Mouse (Mus musculus): ENCODE data around the gene Adgrv1. TPM values are rescaled to one million over a fixed set of nuclear protein-coding genes. Genes with fewer than 3 reads are reported as not detected.
A peak's percentile ranks its signal among the peaks of the same experiment; 100 is the strongest.

The Adgrv1 gene
- polyA plus RNA-seq, 1 experiment from 2014 or later, result not detected

DNA sequence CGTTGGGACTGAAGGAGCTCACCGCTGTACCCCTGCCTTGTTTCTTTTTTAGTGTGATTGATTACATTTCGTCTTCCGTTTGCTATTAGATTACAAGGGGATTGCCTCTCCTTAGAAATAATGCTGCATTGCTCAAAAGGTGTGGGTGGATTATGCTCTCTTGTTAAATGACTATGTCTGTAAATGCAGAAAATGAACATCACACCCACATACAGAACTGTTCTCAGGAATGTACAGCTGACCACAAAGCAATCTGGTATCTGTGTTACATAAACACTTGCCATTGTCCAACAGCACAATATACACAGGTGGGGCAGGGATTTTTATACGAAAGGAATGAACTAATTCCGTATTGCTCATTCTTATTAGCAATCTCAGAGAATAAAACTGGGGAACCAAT, 465.5 kb downstream of the Adgrv1 start:
- H3K27ac ChIP-seq, result no peak overlapping the region
- H3K4me3 ChIP-seq (ENCODE audit: inconsistent target), result no peak overlapping the region
- no peaks in the 10 kb centered on the region for H3K79me2 ChIP-seq (ENCODE audit: inconsistent target)
- 86% methylated on average over 6 of the region's 6 CpGs for WGBS (ENCODE audit: missing documents)
- no peaks in the 10 kb centered on the region for H3K36me3 ChIP-seq (ENCODE audit: inconsistent target)

DNA sequence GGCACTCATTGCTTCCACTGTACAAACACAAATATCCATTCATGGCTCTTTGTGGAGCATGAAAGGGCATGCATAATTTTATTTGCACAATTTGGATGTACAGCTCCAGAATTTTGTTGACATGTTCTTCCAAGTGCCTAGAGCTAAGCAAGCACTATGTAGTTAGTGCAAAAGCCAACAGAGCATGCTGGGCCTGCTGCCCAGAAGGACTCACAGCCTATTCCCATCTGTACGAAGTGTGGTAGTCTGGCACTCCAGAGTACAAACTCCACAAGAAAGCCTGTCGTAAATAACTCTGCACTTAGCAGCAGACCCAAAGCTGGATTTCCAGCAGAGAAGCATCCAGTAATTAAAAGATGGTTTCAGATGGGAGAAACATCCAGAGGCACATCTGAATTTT, 473.1 kb downstream of the Adgrv1 start:
- no peak overlapping the region for H3K4me3 ChIP-seq (ENCODE audit: inconsistent target)
- H3K79me2 ChIP-seq (ENCODE audit: inconsistent target), result no peaks in the 10 kb centered on the region
- WGBS (ENCODE audit: missing documents), result 96% methylated on average over 2 of the region's 2 CpGs
- H3K27ac ChIP-seq, result no peak overlapping the region
- no peaks in the 10 kb centered on the region for H3K36me3 ChIP-seq (ENCODE audit: inconsistent target)

DNA sequence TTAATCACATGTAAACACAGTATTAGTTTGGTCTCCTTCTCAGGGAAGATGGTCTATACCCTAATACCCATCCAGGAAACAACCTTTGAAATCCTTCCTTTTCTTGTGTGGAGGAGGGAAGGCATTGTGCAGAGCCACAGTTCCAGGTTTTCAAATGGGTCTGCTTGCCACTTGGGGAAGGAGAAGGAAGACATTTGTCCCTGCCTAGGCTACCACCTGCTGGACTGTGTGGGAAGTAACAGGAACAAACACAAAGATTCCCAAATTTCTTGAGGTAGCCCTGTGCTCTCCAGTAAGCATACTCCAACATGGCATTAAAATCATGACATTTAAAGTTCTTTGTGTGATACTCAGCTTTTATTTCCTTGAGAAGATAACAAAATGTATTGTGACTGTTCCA, 477.6 kb downstream of the Adgrv1 start:
- Histone ChIP-seq H3K4me3 (ENCODE audit: inconsistent target) (no peak overlapping the region), H3K36me3 (ENCODE audit: inconsistent target) (no peaks in the 10 kb centered on the region), H3K79me2 (ENCODE audit: inconsistent target) (no peaks in the 10 kb centered on the region), H3K27ac (no peak overlapping the region)

DNA sequence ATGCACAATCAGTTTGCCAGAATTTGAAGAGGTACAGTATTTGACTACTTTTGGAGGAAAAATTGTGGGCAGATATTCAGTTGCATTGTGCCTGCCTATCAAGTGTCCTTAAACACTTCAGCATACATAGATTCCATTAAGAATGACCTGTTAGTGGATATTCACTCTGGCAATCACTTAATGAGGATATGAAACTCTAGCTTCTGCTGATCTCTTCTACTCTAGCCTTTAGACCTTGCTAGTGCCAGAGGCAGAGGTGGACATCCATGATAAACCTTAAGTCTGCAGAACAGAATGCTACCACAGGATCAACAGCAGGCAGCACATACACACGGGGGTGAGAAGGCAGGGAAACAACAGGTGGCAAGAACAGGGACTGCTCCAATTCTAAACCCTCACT, 488.5 kb downstream of the Adgrv1 start:
- H3K27ac ChIP-seq, result no peak overlapping the region
- H3K36me3 ChIP-seq (ENCODE audit: inconsistent target), result no peaks in the 10 kb centered on the region
- H3K4me3 ChIP-seq (ENCODE audit: inconsistent target), result no peak overlapping the region
- WGBS (ENCODE audit: missing documents), result 87% methylated on average over 1 of the region's 1 CpGs
- H3K79me2 ChIP-seq (ENCODE audit: inconsistent target), result no peaks in the 10 kb centered on the region

DNA sequence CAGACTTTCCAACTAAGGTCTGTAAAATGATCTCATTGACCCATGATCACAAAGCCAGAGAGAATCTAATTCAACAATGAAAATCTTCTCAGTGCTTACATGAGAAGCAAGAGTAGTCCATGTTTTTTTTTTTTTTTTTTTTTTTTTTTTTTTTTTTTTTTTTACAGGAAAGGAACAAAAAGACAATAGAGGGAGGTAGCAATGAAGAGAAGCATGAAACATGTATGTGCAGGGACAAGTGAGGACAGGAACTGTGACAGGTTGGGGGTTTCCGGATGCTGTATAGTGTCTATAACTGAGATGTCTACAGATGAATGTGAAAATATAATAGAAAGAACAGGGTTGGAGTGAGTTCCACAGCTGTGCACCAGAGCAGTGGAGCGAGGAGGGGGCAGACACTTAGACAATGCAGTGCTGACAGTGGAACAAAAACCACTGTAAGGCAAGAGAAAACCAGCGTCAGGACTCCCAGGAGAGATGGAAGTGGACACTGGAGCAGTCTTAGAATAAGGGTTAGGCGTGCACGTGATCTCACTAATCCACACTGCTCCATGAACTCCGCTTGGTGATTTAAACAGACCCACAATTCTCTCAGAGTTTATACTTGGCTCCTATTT, 490.6 kb downstream of the Adgrv1 start:
- 97% methylated on average over 6 of the region's 6 CpGs for WGBS (ENCODE audit: missing documents)
- H3K4me3 ChIP-seq (ENCODE audit: inconsistent target), result no peak overlapping the region
- no peaks in the 10 kb centered on the region for H3K79me2 ChIP-seq (ENCODE audit: inconsistent target)

DNA sequence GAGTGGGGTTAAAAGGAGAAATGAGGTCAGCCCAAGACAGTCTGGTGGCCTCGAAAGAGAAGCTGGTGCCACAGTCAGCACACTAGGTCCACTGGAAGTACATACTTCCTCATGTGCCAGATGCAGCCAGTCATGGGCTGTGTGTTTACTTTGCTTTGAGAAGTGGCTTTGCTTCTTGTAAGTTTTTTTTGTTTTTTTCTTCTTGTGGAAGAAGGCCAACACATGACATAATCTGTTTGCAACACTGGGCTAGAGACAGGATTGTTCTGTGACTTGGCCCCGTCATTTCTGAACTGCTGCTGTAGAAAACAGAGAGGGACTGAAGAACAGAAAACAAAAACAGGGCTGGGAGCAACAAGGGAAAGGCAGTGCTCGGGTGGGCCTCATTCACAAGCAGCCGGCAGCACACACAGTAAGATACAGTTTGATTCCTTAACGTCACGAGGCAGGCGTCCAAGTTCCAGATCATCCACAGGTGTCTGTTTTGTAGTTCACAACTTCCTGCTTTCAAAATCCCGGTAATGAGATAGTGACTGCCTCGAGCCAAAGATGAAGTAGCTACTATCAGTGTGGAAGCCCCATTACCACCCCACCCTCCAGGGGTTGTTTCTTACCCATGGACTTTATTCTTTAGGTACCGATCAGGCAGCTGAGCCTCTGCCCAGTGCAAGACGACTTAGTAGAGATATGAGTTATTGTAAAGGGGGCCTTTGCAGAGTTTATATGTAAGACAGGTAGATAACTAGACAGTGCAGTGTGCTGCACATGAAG, 496.1 kb downstream of the Adgrv1 start:
- H3K36me3 ChIP-seq (ENCODE audit: inconsistent target), result no peaks in the 10 kb centered on the region
- peak overlapping the region; percentile 64 for H3K27ac ChIP-seq
- H3K79me2 ChIP-seq (ENCODE audit: inconsistent target), result no peaks in the 10 kb centered on the region
- no peak overlapping the region for H3K4me3 ChIP-seq (ENCODE audit: inconsistent target)
- WGBS (ENCODE audit: missing documents), result 23% methylated on average over 10 of the region's 11 CpGs

More for the DNA sequence above, 490.6 kb downstream of the Adgrv1 start:
- Histone ChIP-seq H3K27ac (no peak overlapping the region), H3K36me3 (ENCODE audit: inconsistent target) (no peaks in the 10 kb centered on the region)

DNA sequence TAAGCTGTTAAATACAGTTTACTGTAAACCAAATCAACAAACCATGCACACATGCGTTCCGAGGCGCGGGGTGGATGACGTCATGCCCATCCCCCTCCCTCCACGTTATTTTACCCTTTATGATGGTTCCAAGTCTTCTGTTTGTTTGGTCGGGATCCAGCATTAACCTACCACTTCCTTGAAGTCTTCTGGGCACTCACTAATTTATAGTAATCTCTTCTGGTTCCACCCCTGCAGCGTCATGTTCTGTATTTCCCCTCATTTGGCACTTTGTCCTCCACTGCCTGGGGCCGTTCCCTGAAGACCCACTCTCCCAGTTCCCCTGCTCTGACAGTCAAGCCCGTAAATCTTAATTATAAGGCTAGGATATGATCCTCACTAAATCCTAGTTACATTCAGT, 497.0 kb downstream of the Adgrv1 start:
- 68% methylated on average over 10 of the region's 10 CpGs for WGBS (ENCODE audit: missing documents)
- Histone ChIP-seq H3K27ac (peak overlapping the region; percentile 64), H3K4me3 (ENCODE audit: inconsistent target) (no peak overlapping the region)

DNA sequence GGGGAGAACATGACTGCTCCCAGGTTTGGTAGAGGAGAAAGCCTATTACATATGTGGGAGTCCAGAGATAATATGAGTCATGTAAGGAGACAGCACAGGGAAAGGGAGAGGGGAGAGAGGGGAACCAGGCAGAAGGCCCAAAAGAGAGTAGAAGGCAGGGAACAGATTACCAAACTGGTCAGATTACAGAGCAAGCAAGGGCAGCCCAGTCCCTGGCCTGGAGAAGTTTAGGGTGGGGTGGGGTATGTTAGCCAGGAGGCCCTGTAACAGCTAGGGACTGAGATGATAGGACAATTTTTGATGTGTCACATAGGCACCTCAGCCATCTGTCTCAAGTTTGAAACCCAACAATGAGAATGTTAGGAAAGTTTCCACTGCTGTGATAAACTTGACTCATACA, 498.5 kb downstream of the Adgrv1 start:
- Histone ChIP-seq H3K4me3 (ENCODE audit: inconsistent target) (no peak overlapping the region), H3K27ac (peak overlapping the region; percentile 79), H3K36me3 (ENCODE audit: inconsistent target) (no peaks in the 10 kb centered on the region), H3K79me2 (ENCODE audit: inconsistent target) (no peaks in the 10 kb centered on the region)

More for the DNA sequence above, 497.0 kb downstream of the Adgrv1 start:
- H3K36me3 ChIP-seq (ENCODE audit: inconsistent target), result no peaks in the 10 kb centered on the region
- H3K79me2 ChIP-seq (ENCODE audit: inconsistent target), result no peaks in the 10 kb centered on the region

DNA sequence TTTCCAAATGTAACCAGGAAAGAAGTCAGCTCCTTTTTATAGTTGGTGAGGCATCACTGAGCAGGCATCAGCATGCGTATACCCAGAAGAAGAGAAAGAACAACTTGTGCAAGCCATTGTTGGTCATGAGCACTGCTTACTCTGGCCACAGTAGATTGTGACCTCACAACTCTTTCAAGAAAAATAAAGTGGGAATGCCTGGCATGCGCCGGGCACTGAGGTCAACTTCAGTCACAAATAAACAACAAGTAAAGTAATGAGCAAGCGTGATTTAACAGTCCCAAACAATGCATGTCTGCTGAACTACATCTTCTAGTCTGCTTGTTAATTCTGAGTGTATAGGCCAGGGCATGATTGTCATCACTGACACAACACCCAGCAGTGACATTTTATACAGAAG, 499.6 kb downstream of the Adgrv1 start:
- no peak overlapping the region for H3K4me3 ChIP-seq (ENCODE audit: inconsistent target)
- WGBS (ENCODE audit: missing documents), result 81% methylated on average over 4 of the region's 4 CpGs
- peak overlapping the region; percentile 79 for H3K27ac ChIP-seq
- no peaks in the 10 kb centered on the region for H3K79me2 ChIP-seq (ENCODE audit: inconsistent target)
- no peaks in the 10 kb centered on the region for H3K36me3 ChIP-seq (ENCODE audit: inconsistent target)

DNA sequence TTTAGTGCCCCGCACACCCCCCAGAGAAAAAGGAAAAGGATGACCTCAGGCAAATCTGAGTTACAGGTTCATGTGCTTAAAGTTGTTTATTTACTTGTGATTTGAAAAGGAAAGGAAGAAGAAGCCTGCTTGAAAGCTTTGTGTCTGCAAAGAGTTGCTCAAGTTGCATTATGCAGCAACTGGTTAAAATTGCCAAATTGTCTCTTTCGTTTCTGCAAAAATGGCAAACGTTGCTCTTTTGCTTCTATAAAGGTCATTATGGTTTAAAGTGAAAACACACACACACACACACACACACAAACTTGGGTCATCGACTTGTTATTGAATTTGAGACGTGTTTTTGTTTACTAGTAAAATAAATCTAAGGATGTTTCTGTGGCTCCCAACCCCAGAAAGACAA, 500.3 kb downstream of the Adgrv1 start:
- H3K79me2 ChIP-seq (ENCODE audit: inconsistent target), result no peaks in the 10 kb centered on the region
- WGBS (ENCODE audit: missing documents), result 27% methylated on average over 5 of the region's 5 CpGs
- H3K27ac ChIP-seq, result peak overlapping the region; percentile 79
- H3K4me3 ChIP-seq (ENCODE audit: inconsistent target), result no peak overlapping the region
- no peaks in the 10 kb centered on the region for H3K36me3 ChIP-seq (ENCODE audit: inconsistent target)

DNA sequence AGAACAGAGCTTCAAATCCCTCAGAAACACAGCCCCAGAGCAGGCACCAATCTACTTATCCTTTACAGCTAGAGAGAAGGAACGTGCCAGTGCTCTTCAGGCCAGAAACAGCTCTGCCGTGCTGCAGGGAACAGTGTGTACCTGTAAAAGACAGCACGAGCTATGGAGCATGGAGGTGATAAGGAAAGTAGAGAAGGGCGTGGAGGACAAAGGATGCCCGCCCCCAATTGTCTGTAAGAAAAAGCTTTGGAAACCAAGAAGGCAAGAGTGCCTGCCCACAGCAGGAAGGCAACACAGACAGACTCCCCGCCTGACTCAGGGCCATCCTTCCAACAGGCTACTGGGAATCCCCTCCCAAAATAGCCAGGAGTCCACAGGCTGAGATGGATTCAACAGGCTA, 501.1 kb downstream of the Adgrv1 start:
- WGBS (ENCODE audit: missing documents), result 79% methylated on average over 6 of the region's 6 CpGs
- peak overlapping the region; percentile 79 for H3K27ac ChIP-seq
- H3K79me2 ChIP-seq (ENCODE audit: inconsistent target), result no peaks in the 10 kb centered on the region
- H3K4me3 ChIP-seq (ENCODE audit: inconsistent target), result no peak overlapping the region
- H3K36me3 ChIP-seq (ENCODE audit: inconsistent target), result no peaks in the 10 kb centered on the region

DNA sequence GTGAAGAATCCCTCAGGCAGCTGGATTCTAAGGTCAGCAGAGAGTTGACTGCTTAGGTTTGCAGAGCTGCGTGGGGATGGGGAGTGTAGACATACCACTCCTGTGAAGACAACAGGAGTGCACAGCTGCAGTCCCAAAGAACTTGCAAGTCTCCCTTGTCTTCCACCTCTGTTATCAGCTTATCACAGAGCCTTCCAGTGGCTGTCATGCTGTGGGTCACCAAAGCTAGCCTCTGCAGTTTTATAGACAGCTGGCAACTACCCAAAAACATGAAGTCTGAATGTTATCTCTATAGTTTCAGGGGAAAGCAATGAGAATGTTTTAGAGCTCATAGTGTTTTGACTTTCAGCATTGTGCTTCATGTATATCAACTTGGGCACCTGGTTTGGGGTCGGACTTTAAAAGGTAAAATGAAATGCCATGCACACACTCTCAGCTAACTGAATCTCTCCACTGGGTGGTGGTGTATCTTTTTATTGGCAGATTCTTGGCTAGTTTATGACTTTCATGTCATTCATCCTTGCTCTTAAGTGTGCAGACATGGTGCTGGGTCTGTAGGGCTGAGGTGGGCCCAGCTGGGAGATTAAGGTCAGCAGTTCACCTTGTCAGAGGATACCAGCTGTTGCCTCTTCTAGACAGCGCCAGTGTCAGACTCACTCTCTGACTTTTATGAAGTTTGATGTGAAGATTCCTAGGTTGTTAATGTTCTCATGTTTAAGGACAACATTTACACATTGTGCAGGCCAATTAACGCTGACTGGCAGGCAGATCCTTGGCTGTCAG, 502.0 kb downstream of the Adgrv1 start:
- Histone ChIP-seq H3K27ac (no peak overlapping the region), H3K79me2 (ENCODE audit: inconsistent target) (no peaks in the 10 kb centered on the region), H3K36me3 (ENCODE audit: inconsistent target) (no peaks in the 10 kb centered on the region), H3K4me3 (ENCODE audit: inconsistent target) (no peak overlapping the region)
- WGBS (ENCODE audit: missing documents), result 98% methylated on average over 4 of the region's 4 CpGs

DNA sequence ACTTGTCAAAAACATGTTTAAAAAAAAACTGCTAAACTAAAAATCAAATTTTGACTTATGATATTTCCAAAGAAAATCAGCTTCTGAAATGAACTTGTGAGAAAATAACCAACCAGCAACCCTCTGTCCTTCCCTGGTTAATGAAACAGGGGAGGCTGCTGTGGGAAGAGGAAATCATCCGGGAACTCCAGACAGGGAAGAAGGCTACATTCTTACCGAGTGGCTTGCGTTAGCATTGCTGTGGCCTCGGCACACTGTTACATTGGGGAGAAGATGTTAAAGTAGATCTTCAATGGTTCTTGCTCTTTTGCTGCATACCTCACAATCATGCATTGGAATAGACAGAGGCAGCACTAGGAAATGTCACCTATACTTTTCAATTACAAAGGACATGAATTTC, 507.1 kb downstream of the Adgrv1 start:
- 96% methylated on average over 4 of the region's 4 CpGs for WGBS (ENCODE audit: missing documents)

DNA sequence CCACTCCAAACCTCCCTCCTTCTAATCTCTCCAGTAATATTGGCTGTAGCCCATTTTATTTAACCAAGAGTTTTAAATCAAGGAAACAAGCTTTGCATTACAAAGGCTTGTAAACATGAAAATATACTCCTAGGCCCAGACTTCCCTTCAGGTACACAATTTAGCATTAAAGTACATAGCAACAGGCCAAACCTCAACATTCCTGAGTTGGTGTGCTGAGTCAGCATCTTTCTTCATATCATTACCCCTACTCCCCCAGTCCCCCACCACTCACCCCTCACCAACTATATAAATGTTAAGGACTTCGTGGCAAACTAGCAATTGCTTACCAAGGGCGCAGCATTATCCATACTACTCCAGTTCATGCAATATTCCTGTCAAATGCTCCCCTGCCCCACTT, 510.7 kb downstream of the Adgrv1 start:
- Histone ChIP-seq H3K79me2 (ENCODE audit: inconsistent target) (no peaks in the 10 kb centered on the region), H3K27ac (no peak overlapping the region), H3K36me3 (ENCODE audit: inconsistent target) (no peaks in the 10 kb centered on the region), H3K4me3 (ENCODE audit: inconsistent target) (no peak overlapping the region)
- WGBS (ENCODE audit: missing documents), result 95% methylated on average over 2 of the region's 2 CpGs

More for the DNA sequence above, 507.1 kb downstream of the Adgrv1 start:
- no peaks in the 10 kb centered on the region for H3K36me3 ChIP-seq (ENCODE audit: inconsistent target)
- H3K27ac ChIP-seq, result no peak overlapping the region
- H3K4me3 ChIP-seq (ENCODE audit: inconsistent target), result no peak overlapping the region
- no peaks in the 10 kb centered on the region for H3K79me2 ChIP-seq (ENCODE audit: inconsistent target)

DNA sequence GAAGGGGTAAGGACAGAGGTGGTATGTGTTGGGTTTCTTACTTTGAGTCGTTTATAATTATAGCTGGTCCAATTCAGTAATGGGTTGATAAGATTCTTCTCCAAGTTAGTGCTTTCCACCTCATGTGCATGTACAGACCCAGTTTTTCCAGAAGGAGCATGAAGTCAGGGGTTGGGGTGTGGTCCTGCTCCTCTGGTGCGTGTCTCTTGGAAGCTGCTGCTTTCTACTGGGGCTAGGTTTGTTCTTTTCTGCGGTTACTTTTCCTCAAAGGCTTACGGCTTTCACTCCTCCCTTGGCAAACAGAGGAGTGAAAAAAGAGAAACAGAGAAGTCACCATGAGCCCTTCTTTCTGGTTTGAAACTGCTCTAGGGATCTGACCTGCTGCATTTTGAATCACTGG, 522.5 kb downstream of the Adgrv1 start:
- Histone ChIP-seq H3K79me2 (ENCODE audit: inconsistent target) (no peaks in the 10 kb centered on the region), H3K4me3 (ENCODE audit: inconsistent target) (no peak overlapping the region), H3K36me3 (ENCODE audit: inconsistent target) (no peaks in the 10 kb centered on the region), H3K27ac (no peak overlapping the region)
- 96% methylated on average over 4 of the region's 4 CpGs for WGBS (ENCODE audit: missing documents)
